Mouse (Mus musculus) left cerebral cortex, postnatal 10 days (tissue): ENCODE measurements at regions not wholly inside any gene's neighbourhood (a gene's known extent, or its start where the extent isn't known, plus 50 kb on each side); places are given as distances from the start of the nearest gene placed in this dataset.

Source experiments
- DNase-seq, 2 experiments: peaks; one replicate each; pipeline ENCODE4 v3.0.0; 2021 to 2022; ENCODE audit warnings: low spot score in 2 of 2, mixed read lengths in 1 of 2; ENCODE audit errors: extremely low spot score in 1 of 2
- intact Hi-C: fragments of 180-260 bp; cut with DNase I; formaldehyde crosslinking; loops from one replicate; pipeline ENCODE4 v1.15.1; 2025

DNA sequence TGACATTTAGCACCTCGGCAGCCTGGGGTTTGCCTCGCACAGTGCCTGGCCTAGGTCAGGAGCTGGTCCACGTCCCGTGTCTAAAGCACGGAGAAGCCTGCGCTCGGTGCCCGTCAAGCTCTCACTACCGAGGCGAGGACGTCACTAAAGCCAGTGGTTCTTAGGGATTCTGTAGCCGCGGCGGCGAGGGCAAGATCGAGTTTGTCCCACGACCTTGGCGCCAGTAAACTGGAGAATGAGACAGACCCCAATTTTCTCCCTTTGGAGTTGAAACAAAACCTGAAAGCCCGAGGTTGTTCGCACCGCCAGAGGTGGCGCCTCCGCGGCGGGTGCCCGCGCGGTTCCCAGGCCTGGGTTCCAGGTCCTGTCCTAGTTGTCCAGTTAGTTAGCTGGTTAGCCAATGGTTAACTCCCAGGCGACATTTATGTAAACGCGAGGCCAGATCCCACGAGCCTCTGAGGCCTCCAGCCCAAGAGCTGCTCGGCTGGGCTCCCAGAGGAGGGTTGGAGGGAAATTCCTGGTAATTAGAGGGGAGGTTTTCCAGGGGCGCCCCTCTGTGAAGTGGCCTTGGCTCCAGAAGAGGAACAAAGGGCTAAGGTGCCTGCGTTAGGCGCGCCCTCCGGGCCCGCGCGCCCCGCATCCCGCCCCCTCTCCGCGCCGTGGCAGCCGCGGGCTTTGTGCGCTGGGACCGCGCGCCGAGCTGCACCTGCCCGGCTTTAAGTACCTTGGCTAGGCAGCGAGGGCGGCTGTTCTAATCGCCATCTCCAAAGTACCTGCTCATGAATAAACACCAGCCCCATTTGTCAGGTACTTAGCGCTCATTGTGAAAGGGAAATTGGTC lies 74.0 kb downstream of the Rhcg start:
- intact Hi-C loops: loop anchor here (2.0 kb wide), 1 partner anchor 41 kb away; no protein-coding TSS in a partner anchor
- DNase-seq: no peak

- DNase-seq: no peak
- intact Hi-C loops: no loop called here
These were observed 75.0 kb downstream of the Rhcg start for GRCm38 (mm10) chr7:79542379-79543015.

DNA sequence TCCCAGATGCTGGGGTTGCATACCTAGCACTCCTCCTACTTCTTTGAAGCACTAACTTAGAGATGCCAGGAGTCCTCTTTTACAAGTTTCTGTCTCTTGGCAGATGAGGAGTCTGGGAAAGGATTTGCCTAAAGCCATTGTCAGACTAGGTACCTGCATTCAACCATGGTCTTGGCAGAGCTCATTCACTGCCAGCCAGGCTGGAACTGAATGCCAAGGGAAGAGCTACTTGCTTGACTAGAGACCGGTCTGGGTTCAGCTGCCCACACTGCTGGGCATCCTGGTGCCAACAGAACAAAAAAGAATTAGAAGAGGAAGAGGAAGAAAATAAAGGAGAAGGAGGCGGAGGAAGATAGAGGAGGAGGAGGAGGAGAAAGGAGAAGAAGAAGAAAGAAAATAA lies 74.1 kb upstream of the Polg start:
- no peak for DNase-seq
- intact Hi-C loops: no loop called here

GRCm38 (mm10) chr7:79539426-79539825 lies 73.3 kb upstream of the Polg start:
- no peak for DNase-seq
- intact Hi-C loops: no loop called here

GRCm38 (mm10) chr7:79536157-79536641 lies 70.0 kb upstream of the Polg start:
- DNase-seq: peak in 1 of 2 experiments; percentile 84
- intact Hi-C loops: no loop called here

GRCm38 (mm10) chr7:79535251-79536111 lies 69.3 kb upstream of the Polg start:
- intact Hi-C loops: no loop called here

GRCm38 (mm10) chr7:79534819-79535218 lies 68.7 kb upstream of the Polg start:
- DNase-seq: no peak
- intact Hi-C loops: no loop called here

More at GRCm38 (mm10) chr7:79535251-79536111, 69.3 kb upstream of the Polg start:
- peak in 1 of 2 experiments; percentile 74 for DNase-seq

GRCm38 (mm10) chr7:79534381-79534780 lies 68.2 kb upstream of the Polg start:
- intact Hi-C loops: no loop called here
- DNase-seq: no peak

DNA sequence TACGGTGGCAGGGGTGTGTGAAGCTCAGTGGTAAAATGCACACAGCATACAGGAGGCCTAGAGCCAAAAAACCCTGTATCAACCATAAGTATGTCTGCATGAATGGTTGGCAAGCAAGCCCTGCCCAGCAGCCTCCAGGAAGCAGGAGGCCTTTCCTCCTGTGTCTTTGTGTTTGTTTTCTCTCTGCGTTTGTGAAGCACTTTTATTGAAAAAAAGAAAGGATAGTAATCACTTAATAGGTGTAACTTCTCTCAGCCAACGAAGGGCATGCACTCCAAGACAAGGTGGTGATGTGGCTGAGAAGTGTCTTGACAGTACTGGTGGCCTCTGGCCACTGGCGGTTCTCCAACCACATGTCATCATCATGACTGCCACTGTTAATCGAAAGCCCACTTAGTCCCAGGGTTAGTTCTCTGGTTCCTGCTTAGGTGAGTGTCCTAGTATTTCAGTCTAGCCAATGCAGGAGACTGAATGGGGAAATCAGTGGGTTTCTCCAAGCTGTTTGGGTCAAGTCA lies 66.5 kb upstream of the Polg start:
- DNase-seq: no peak
- intact Hi-C loops: no loop called here

- no peak for DNase-seq
- intact Hi-C loops: no loop called here
These were observed 65.6 kb upstream of the Polg start for GRCm38 (mm10) chr7:79531551-79532356.

DNA sequence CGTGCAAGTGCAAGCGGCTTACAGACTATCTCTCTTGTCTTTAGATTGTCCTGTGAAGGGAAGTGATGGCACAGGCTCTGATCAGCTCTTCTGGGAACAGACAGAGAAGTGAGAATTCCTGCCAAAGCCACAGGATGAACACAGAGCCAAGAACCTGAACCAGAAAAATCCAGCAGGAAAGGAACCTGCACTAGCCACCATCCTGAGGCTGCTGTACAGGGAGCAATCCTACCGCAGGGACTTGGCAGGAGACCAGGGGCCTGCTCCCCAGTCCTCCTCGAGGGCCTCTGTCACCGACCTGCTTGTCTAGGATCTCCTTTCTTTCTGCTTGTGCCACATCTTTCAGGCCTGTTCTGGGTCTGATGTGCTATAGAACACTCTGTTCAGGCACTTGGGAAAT lies 65.0 kb upstream of the Polg start:
- intact Hi-C loops: no loop called here
- DNase-seq: no peak

DNA sequence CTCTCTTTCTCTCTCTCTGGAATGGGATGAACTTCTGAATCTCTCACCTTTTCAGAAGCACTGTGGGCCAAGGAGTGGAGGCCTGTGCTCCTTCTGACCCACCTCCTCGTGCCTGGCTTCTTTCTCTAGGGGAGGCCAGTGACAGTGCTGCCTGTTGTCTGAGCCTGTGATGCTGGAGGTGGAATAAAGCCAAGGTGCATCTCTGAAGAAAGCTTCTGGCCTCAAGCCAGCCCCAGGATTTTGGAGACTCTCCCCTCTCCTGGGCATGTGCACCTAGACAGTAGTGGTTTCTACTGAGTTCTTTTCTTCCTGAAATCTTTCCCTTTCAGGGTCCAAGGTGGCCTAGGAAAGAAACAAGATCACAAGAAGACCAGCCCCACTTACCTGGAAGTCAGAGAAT lies 63.3 kb upstream of the Polg start:
- intact Hi-C loops: no loop called here
- DNase-seq: no peak

GRCm38 (mm10) chr7:79527984-79528383 lies 61.8 kb upstream of the Polg start:
- intact Hi-C loops: no loop called here
- no peak for DNase-seq

DNA sequence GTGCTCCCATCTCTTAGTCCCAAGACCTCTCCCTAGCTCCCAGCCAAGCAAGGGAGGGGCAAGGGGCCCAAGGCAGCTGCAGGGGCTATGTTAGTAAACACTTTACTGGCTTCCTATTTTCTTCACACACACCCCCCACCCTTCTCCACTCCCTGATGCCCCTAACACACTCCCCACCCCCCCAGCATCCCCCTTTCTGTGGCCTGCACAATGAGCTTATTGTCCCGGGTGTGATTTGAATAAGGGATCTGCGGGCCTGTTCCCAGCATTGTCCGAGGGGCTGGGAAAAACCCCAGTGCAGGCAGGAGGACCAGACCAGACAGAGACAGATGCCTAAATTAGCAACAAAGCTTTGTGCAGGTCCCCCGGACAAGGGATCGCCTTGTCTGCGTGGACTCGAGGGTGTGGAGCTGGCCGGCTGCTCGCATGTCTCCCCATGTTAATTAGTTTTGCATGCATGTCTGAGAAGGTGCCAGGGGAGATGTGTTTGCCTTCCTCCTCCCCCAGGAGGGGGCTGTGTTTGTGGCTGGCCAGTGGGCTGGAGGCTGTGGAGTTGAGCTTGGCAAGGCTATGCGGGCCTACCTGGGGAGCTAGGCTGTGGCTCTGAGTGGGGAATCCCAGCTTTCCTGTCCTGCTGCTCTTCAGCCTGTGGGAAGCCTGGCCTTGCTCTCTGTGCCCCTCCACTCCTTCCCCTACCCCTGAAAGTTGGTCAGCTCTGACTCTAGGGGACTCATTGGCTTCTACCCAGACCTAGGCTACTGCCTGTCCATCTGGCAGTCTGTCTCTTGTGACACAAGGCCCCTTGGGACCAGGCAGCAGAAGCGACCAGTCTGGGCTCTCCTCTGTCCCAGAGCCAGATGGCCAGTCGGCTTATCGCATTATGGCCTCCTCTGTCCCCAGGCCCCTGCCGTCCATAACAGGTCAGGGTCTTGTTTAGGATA lies 59.8 kb upstream of the Polg start:
- intact Hi-C loops: no loop called here
- no peak for DNase-seq

DNA sequence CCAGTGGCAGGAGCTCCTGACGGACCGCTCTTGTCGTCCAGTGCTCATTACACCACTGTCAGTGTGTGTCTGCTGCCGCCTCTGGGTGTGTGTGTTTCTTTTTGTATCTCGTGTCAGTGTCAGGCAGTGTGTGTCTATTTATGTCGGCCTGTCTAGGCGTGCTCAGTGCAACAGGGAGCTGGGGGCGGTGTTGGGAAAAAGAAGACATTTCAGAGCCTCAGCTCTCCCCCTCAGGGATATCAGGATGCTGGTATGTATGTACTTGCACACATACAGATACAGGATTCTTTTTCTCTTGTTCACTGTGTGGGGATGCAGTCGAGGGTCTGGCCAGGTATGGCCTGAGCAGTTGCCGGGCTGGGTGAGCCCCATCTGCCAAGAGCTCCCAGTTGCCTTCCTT lies 58.8 kb upstream of the Polg start:
- DNase-seq: no peak
- intact Hi-C loops: no loop called here

DNA sequence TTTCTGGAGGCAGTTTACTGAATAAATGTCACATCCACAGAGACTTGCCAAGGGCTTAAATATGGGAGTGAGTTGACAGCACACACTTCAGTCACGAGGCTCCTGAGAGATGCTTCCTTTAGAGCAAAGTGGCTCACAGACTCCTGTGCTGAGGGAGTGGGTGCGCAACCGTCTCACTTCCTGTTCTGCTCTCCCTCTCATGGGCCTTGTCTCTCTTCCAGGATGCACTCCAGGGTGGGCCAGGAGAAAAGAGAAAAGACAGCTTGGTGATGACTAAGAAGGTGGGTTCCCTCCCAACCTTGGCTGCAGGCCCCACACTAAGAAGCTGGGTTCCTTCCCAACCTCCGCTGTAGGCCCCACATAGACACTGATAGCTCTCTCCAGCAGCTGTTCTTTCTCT lies 57.5 kb upstream of the Polg start:
- intact Hi-C loops: no loop called here
- DNase-seq: no peak

DNA sequence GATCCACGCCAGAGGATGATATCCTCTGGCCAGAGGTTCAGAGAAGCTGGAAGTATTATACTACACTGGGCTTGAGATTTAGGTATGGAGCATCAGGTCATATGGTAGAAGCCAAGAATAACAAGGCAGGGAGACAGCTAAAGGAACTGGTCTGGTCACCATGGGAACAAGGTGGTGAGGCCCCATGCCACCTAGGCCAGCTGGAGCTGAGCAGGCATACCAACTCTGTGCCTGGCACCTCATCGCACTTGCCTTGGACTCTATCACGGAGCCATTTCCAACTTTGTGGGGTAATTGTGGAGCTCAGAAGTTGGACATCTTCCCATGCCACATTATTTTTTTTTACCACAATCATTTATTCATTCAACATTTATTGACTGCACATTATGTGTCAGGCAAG lies 55.9 kb upstream of the Polg start:
- peak in 1 of 2 experiments; percentile 23 for DNase-seq
- intact Hi-C loops: no loop called here
